Mouse (Mus musculus) intestine, embryonic 14.5 days (tissue): ENCODE measurements around the gene Zfp335. TPM values are rescaled to one million over a fixed set of nuclear protein-coding genes. Genes with fewer than 3 reads are reported as not detected.

Experiments
- ATAC-seq: fragments of 200-750 bp; cut with Nextera tagmentation; replicated peaks from 2 replicates; pipeline ENCODE4 v1.8.0; 2017; ENCODE audit warnings: low read depth, moderate number of reproducible peaks, moderate TSS enrichment, moderate library complexity; ENCODE audit not compliant: low FRiP score, low TSS enrichment
- DNase-seq: peaks from one replicate; pipeline ENCODE4 v3.0.0-alpha.2; 2018; ENCODE audit warnings: low spot score
- H3K27ac ChIP-seq: fragments of 300-500 bp; sonication (generic); 2 replicates; pipeline ENCODE4 v1.5.1; 2014; ENCODE audit warnings: low read depth, mild to moderate bottlenecking, control low read depth
- H3K27me3 ChIP-seq: fragments of 300-500 bp; sonication (generic); replicated peaks from 2 replicates; pipeline ENCODE4 v1.6.1; 2014; ENCODE audit warnings: low read length, control low read depth; ENCODE audit not compliant: control insufficient read depth, insufficient read depth
- H3K36me3 ChIP-seq: fragments of 300-500 bp; sonication (generic); 2 replicates; pipeline ENCODE4 v1.6.1; 2014; ENCODE audit warnings: low read length, control low read depth; ENCODE audit not compliant: control insufficient read depth, insufficient read depth
- H3K4me1 ChIP-seq: fragments of 300-500 bp; sonication (generic); replicated peaks from 2 replicates; pipeline ENCODE4 v1.6.1; 2014; ENCODE audit warnings: low read length, control low read depth, mixed read lengths; ENCODE audit not compliant: control insufficient read depth, insufficient read depth
- H3K4me2 ChIP-seq: fragments of 300-500 bp; sonication (generic); 2 replicates; pipeline ENCODE4 v1.6.1; 2014; ENCODE audit warnings: low read length
- H3K4me3 ChIP-seq: fragments of 300-500 bp; sonication (generic); 2 replicates; pipeline ENCODE4 v1.5.1; 2014; ENCODE audit warnings: low read depth, low read length, control low read depth, mixed read lengths
- H3K9ac ChIP-seq: fragments of 300-500 bp; sonication (generic); 2 replicates; pipeline ENCODE4 v1.6.1; 2014; ENCODE audit warnings: mild to moderate bottlenecking, low read length
- H3K9me3 ChIP-seq: fragments of 300-500 bp; sonication (generic); 2 replicates; pipeline ENCODE4 v1.6.1; 2016; ENCODE audit warnings: low read length, control low read depth; ENCODE audit not compliant: control insufficient read depth
- WGBS: fragments of 180-500 bp; shearing (Covaris S2); extraction: QIAGEN DNeasy Blood & Tissue Kit; methylation state at CpG from one replicate; pipeline ENCODE4 v1.1.7; 2014; 5-methylcytosine and 5-hydroxymethylcytosine counted together
- polyA plus RNA-seq: library from polyadenylated mRNA; unstranded; fragments of >200 nt; fragmentation: Nextera tagmentation; extraction: Ambion mirVana; gene quantifications from 2 replicates; pipeline ENCODE4 v1.2.1, GENCODE M21; 2014

The Zfp335 gene
- polyA plus RNA-seq, 1 experiment from 2014 or later = 12.7 TPM

DNA sequence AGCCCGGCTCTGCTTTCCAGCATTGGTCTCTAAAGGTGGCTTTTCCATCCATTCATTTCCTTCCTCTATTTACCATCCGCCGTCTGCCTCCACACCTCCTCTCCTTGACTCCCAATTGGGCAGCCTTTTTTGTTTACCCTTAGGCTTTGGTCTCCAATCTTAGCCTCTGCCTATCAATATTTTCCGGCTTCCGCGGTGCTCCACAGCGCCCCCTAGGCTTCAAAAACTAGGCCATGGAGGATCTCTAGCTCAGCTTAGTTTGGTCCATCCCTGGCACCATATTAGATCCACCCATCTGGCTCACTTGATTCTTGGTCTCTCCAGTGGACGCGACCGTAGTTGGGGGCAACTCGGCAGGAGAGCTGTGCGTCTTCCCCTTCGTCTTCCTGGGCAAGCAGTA lies 38.9 kb upstream of the Zfp335 start:
- WGBS = 25% methylated on average over 13 of the region's 13 CpGs
- H3K9me3 ChIP-seq = no peaks in the 10 kb centered on the region
- H3K4me1 ChIP-seq = peaks cover 9% of the 10 kb centered on the region; the same call in 1 of the 2 replicates
- no peak overlapping the region for H3K4me2 ChIP-seq
- H3K9ac ChIP-seq = no peak overlapping the region
- no peaks in the 10 kb centered on the region for H3K36me3 ChIP-seq
- DNase-seq (no peak), ATAC-seq (no peak)
- H3K27ac ChIP-seq = no peak overlapping the region
- no peak overlapping the region for H3K4me3 ChIP-seq
- H3K27me3 ChIP-seq = peaks cover 68% of the 10 kb centered on the region

- no peak for DNase-seq
- H3K9me3 ChIP-seq = no peaks in the 10 kb centered on the region
- H3K27me3 ChIP-seq = peaks cover 61% of the 10 kb centered on the region
- 11% methylated on average over 25 of the region's 25 CpGs for WGBS
- H3K4me1 ChIP-seq = peaks cover 9% of the 10 kb centered on the region; the same call in 1 of the 2 replicates
- no peaks in the 10 kb centered on the region for H3K36me3 ChIP-seq
- ATAC-seq = no peak
- H3K27ac ChIP-seq = no peak overlapping the region
- H3K4me2 ChIP-seq = peak overlapping the region; percentile 34
- peak overlapping the region; percentile 20; the same call in 1 of the 2 replicates for H3K4me3 ChIP-seq
- no peak overlapping the region for H3K9ac ChIP-seq
These were observed 37.4 kb upstream of the Zfp335 start for GRCm38 (mm10) chr2:164948962-164949361.

DNA sequence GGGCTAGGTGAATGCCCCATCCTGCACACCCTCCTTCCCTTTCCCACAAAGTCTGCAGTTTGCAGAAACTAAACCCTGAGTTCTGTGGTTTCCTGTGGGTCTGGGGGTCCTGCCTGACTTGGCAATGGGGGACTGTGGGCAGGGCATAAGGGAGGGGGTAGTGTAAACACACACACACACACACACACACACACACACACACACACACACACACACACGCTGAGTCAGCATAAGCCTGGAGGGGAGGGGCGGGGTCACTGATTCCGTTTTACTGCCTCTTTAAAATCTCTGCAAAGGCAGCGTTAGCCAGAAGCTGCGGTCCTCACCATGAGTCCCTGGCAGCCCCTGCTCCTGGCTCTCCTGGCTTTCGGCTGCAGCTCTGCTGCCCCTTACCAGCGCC lies 36.4 kb upstream of the Zfp335 start:
- Histone ChIP-seq H3K27ac (no peak overlapping the region), H3K4me2 (no peak overlapping the region), H3K4me3 (no peak overlapping the region), H3K27me3 (peaks cover 53% of the 10 kb centered on the region), H3K36me3 (no peaks in the 10 kb centered on the region), H3K9ac (no peak overlapping the region), H3K9me3 (no peaks in the 10 kb centered on the region), H3K4me1 (peaks cover 6% of the 10 kb centered on the region; the same call in 1 of the 2 replicates)
- 3% methylated on average over 7 of the region's 7 CpGs for WGBS
- no peak for DNase-seq
- no peak for ATAC-seq

DNA sequence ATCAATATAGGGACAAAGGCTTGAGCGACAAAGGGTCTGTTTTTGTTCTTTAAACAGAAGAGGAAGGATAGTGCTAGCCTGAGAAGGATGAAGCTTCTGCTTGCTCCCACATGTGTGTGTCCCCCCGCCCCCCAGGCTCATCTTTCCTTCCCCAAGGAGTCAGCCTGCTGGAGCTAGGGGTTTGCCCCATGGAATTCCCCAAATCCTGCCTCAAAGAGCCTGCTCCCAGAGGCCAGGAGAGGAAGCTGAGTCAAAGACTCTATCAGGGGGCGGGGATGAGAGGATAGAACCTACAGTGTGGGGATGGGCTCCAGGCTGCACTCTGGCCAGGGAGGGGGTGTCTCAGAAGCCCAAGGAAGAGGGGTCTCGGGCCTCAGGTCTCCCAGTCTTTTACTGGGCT lies 35.9 kb upstream of the Zfp335 start:
- ATAC-seq (no peak), DNase-seq (no peak)
- H3K27me3 ChIP-seq = peaks cover 50% of the 10 kb centered on the region
- no peak overlapping the region for H3K4me3 ChIP-seq
- H3K4me1 ChIP-seq = peaks cover 5% of the 10 kb centered on the region; the same call in 1 of the 2 replicates
- H3K27ac ChIP-seq = no peak overlapping the region
- H3K36me3 ChIP-seq = no peaks in the 10 kb centered on the region
- H3K9me3 ChIP-seq = no peaks in the 10 kb centered on the region
- 29% methylated on average over 4 of the region's 4 CpGs for WGBS
- H3K9ac ChIP-seq = no peak overlapping the region
- no peak overlapping the region for H3K4me2 ChIP-seq

- 13% methylated on average over 5 of the region's 5 CpGs for WGBS
- H3K27me3 ChIP-seq = peaks cover 26% of the 10 kb centered on the region
- peaks cover 21% of the 10 kb centered on the region; the same call in 1 of the 2 replicates for H3K4me1 ChIP-seq
- DNase-seq (no peak), ATAC-seq (no peak)
- H3K4me2 ChIP-seq = no peak overlapping the region
- no peak overlapping the region for H3K4me3 ChIP-seq
- H3K36me3 ChIP-seq = no peaks in the 10 kb centered on the region
- no peak overlapping the region for H3K27ac ChIP-seq
- no peaks in the 10 kb centered on the region for H3K9me3 ChIP-seq
- no peak overlapping the region for H3K9ac ChIP-seq
These were observed 31.2 kb upstream of the Zfp335 start for GRCm38 (mm10) chr2:164942692-164943290.

DNA sequence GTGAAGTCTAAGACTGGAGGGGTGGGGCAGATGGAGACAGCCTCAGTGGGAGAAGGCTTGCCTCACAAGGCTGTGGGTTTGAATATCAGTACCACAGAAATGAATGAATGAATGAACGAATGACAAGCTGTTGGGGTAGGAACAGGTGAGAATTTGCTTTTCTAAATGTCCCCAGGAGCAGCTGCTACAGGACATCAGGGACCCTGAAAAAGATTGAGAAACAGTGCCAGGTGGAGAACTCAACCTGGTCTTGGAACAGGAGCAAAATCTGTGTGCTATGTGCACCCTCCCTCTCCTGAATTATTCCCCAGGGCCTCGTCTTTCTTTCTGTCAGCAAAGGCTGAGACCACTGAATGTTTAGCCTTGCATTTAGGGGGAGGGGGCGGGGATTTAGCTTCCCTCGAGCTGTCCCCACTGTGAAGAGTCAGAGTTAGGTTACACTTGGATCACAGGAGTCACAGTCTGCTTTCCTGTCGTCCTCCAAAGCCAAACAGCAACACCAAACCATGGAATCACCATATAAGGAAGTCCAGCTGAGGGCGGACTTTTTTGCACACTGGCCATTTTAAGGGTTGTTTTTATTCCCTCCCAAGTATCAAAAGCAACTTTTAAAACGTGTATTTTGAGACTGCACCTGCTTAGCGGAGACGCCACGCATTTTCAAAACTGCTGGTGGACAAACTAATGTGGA lies 28.7 kb upstream of the Zfp335 start, which contains the start of gene Mmp9:
Gene Mmp9, plus strand, starts transcription at position 641 of the 691 bp plus-strand sequence.
- Histone ChIP-seq H3K4me2 (no peak within 1 kb of the TSS), H3K9me3 (no peaks in the 10 kb centered on the region), H3K4me1 (peaks cover 21% of the 10 kb centered on the region; the same call in 1 of the 2 replicates), H3K27me3 (peaks cover 28% of the 10 kb centered on the region), H3K9ac (no peak within 1 kb of the TSS), H3K4me3 (no peak within 1 kb of the TSS), H3K27ac (no peak within 1 kb of the TSS), H3K36me3 (no peaks in the 10 kb centered on the region)
- 24% methylated on average over 10 of the region's 10 CpGs for WGBS
- DNase-seq (no peak), ATAC-seq (no peak)

DNA sequence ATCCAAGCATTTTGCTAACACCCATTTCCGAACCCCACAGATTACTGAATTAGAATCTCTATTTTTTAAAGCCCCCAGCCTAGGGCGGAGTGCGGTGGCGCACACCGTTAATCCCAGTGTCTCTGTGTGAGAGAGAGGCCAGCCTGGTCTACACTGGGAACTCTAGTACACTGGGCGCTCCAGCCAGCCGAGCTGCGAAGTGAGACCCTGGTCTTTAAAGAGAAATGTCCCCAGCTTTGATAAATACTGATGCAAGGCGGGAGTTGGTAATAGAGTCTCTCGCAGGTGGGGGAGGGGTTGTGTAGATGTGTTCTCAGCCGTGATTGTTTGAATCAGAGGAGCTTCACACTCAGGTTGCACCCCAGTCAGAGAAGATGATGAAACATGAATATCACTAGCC lies 27.5 kb upstream of the Zfp335 start:
- Histone ChIP-seq H3K4me3 (peak overlapping the region; percentile 27; the same call in 1 of the 2 replicates), H3K9me3 (no peaks in the 10 kb centered on the region), H3K36me3 (no peaks in the 10 kb centered on the region), H3K27ac (no peak overlapping the region), H3K9ac (no peak overlapping the region), H3K4me1 (peaks cover 21% of the 10 kb centered on the region; the same call in 1 of the 2 replicates), H3K27me3 (peaks cover 32% of the 10 kb centered on the region), H3K4me2 (peak overlapping the region; percentile 44)
- 5% methylated on average over 11 of the region's 11 CpGs for WGBS
- no peak for DNase-seq
- ATAC-seq = no peak

DNA sequence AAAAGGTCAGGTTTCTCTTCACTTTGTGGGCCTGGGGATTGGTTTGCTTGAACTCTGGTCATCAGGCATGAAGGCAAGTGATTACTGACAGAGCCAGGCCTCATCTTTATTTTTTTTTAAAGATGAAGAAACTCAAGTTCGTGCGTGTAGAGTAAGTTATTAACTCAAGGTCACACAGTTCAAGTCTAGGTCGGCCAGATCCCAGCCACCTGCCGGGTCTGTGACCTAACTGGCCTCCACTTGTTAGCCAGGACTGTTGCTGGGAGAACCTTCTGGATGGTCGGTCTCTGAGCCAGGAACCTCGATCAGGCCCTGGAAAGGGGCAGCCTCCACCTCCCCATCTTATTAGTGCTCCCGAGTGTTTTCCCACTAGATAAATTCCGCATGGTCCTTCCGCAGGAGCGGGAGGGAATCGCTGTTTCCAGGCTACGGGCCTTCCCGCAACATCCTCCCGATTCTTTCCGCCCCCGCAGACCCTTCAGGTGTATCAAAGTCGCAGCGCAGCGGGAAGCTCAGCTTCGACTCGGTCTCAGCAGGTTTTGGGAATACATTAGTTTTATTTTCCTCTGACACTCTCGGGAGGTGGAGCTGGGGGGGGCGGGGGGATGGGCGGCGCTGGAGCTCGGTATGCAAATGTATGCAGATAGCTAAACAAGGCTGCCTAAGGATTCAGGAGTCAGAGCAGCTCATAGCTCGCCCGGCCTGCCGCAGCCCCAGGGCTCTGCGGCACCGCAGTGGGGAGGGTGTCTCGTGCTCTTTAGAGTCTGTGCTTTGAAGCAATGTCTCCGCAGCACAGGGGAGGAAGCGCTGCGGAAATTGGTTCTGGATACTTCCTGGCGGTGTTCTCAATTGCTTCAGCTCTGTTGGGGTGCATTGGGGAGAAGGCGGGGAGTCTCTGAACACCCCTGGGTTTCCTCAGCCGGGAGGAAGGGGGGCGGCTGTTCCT lies 26.9 kb upstream of the Zfp335 start:
- H3K36me3 ChIP-seq = no peaks in the 10 kb centered on the region
- DNase-seq = peak; percentile 62
- peak overlapping the region; percentile 27; the same call in 1 of the 2 replicates for H3K4me3 ChIP-seq
- H3K27ac ChIP-seq = no peak overlapping the region
- peaks cover 21% of the 10 kb centered on the region; the same call in 1 of the 2 replicates for H3K4me1 ChIP-seq
- no peak overlapping the region for H3K9ac ChIP-seq
- no peaks in the 10 kb centered on the region for H3K9me3 ChIP-seq
- H3K4me2 ChIP-seq = peak overlapping the region; percentile 44
- H3K27me3 ChIP-seq = peaks cover 32% of the 10 kb centered on the region
- WGBS = 3% methylated on average over 39 of the region's 39 CpGs
- no peak for ATAC-seq
